Mouse (Mus musculus) frontal cortex, adult (tissue): ENCODE data around the gene Emid1.
A peak's percentile ranks its signal among the peaks of the same experiment; 100 is the strongest.

Experiments
- ATAC-seq: cut with Nextera tagmentation; 2 replicates; pipeline ENCODE4 v1.9.2; 2017; ENCODE audit warnings: mild to moderate bottlenecking, moderate library complexity, mixed read lengths; ENCODE audit not compliant: low TSS enrichment

Emid1 gene

DNA sequence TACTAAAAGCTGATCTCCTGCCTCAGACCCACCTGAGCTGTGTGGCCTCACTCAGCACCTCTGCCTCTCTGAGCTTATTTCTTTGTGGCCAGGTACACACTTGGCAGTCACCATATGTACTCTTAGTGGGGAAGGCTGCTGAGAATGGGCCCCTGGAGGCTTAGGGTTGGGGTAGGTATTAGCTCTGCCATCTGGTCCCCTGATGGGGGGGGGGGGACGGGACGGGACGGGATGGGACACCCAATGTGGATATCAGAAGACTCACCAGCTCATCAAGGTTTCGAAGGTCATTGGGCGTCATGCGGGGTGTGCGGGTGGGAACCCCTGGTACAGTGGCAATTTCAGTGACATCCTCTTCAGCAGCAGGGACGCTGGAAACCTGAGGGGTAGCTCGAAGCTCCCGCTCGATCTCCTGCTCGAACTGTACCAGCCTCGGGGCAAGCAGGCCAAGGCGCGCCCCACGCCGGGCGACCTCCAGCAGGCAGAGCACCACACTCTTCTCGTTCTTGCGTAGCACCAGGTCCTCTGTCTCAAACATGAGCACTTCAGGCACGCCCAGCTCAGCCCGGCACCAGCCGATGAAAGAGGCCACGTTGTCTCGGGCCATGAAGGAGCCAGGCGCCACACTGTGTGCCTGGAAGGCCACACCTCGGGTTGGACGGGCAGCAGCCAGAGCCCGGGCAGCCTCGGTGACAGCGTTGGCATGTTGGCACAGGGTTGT is 88.3 kb downstream of the Emid1 start:
- no peak for ATAC-seq

GRCm38 (mm10) chr11:5062860-5063505 is 89.1 kb downstream of the Emid1 start:
- ATAC-seq: no peak

DNA sequence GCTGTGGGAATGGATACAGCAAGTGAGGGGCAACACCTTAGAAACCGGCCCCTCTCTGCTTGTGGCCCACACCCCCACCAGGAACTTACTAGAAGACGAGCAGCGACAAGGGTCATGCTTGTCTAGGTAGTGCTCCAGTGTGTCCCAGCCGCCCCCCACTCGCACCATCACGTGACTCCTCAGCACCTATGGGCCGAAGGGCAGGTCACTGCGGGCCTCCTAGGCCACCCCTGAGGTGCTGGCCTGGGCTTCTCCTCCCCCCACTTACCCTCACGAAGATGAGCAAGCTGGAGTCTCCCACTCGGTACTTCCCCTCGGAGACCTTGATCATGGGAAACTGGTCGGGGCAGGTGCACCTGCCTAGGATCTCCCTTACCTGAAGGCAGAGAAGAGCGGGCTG is 89.7 kb downstream of the Emid1 start:
- no peak for ATAC-seq

DNA sequence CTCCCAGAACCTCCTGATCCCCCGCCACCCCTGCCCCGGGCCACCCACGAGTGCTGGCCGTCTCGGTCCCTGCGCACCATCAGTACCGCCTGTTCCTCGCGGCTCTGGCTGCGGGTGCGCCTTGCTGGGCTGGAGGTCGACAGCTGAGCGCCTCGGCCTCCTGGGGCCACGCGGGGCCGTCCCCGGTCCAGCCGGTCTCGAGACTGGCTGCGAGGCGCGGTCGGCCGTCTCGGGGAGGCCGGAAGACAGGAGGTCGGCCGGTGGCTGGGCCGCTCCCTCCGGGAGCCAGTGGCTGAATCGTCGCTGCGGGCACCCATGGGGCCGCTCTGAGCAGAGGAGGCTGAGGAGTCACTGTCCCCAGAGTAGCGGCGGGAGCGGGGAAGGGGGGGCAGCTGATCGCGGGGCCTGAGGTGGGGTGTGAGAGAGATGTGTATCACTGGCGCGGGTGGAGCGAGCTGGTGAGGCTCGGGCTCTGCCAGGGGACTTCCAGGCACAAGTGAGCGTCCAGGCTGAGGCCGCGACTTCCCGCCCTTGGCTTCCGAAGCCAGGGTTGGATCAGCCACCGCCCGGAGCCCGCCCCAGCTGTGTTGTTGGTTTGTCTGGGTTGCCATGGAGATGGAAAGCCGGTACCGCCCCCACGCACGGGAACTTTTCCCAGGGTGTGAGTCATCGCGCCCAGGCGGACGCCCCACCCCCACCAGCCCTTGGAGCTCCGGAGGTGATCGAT is 90.5 kb downstream of the Emid1 start:
- ATAC-seq: peak; percentile 21

DNA sequence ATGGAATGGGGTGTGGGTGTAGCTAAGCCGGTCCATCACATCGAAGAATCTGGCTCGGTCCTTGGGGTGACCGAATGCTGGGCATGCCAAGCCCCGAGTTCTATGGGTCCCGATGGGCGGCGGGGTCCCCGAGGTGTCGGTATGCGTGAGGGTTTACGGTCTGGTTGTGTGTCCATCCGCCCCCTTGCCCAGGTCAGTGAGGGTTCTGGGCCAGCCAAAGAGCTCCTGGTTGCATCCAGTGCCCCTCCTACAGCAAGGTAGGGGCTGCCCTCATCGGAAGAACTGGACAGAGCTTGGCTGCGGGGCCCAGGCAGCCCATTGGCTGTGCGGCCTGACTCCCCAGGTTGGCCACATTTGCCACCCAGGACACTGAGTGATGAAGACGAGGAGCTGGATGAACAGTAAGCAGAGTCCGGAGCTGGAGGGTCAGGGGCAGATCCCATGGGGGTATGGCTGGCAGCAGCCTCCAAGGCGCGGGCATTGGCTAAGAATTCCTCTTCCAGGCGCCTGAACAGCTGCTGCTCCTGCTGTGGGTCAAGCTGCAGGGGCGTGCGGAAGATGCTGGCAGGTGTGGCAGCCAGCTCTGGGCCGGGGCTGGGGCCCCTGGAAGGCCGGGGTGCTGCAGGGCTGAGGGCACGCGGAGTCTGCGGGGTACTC is 91.2 kb downstream of the Emid1 start:
- no peak for ATAC-seq

GRCm38 (mm10) chr11:5059704-5060156 is 92.3 kb downstream of the Emid1 start:
- no peak for ATAC-seq

DNA sequence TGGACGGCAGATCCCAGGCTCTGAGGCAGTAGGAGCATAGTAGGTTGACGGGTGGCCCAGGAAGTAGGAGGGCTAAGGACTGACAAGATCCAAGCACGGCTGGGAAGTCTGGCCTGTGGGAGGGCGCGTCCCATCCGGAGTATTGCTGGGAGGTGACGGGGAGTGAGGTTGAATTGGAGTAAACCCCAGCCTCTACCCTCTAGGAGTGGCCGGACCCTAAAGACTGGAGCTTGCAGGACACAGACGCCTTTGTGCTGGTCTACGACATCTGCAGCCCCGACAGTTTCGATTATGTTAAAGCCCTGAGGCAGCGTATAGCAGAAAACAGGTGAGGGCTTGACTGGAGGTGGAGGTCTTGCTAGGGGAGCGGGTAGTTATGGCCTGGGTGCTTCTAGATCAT is 92.8 kb downstream of the Emid1 start:
- ATAC-seq: no peak

DNA sequence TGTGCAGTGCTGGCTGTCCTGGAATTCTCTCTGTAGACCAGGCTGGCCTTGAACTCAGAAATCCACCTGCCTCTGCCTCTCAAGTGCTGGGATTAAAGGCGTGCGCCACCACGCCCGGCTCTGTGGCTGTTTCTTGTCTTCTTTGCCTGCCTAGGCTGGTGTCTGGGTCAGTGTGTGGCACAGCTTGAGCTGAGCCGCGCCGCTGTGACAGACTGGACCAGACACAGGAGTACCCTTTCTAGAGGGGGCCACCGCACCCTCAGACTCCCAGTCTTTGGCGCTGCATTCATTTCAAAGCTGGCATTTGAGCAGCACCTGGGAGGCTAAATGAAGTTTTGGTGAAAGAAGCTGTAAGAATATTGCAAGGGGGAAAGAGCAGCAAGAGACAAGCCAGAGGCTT is 93.3 kb downstream of the Emid1 start:
- no peak for ATAC-seq

GRCm38 (mm10) chr11:5057856-5058641 is 94.0 kb downstream of the Emid1 start, which contains the start of gene Rasl10a:
Rasl10a (plus strand) TSS chr11:5058128.
- 0 out of 2 replicates have a peak, but pooled peaks have one; percentile 3 for ATAC-seq

GRCm38 (mm10) chr11:5057541-5057855 is 94.6 kb downstream of the Emid1 start:
- no peak for ATAC-seq

GRCm38 (mm10) chr11:5057064-5057463 is 95.0 kb downstream of the Emid1 start:
- no peak for ATAC-seq
